Mouse (Mus musculus): Measurements from ENCODE around the gene Gstm2. TPM values are rescaled to one million over a fixed set of nuclear protein-coding genes. Genes with fewer than 3 reads are reported as not detected.

Gene Gstm2
- not detected in 2 replicates for polyA plus RNA-seq (2012)

GRCm38 (mm10) chr3:107986041-107986562 lies at the start of gene Gstm2:
TSS of gene Gstm2 (minus strand) at chr3:107986453.
- TF ChIP-seq GATA1 (IDR thresholded peaks at IDR 0.05; ENCODE audit: low read length) = no peak

GRCm38 (mm10) chr3:108033156-108033555 lies 46.9 kb upstream of the Gstm2 start:
- no peak for TF ChIP-seq GATA1 (IDR thresholded peaks at IDR 0.05; ENCODE audit: low read length)

- TF ChIP-seq GATA1 (IDR thresholded peaks at IDR 0.05; ENCODE audit: low read length) = no peak
Measured at GRCm38 (mm10) chr3:108032113-108032512, 45.9 kb upstream of the Gstm2 start.

- TF ChIP-seq GATA1 (IDR thresholded peaks at IDR 0.05; ENCODE audit: low read length) = no peak
Measured at GRCm38 (mm10) chr3:108028641-108029365, 42.5 kb upstream of the Gstm2 start.

GRCm38 (mm10) chr3:108026597-108026996 lies 40.3 kb upstream of the Gstm2 start:
- no peak for TF ChIP-seq GATA1 (IDR thresholded peaks at IDR 0.05; ENCODE audit: low read length)

- TF ChIP-seq GATA1 (IDR thresholded peaks at IDR 0.05; ENCODE audit: low read length) = no peak
Measured at GRCm38 (mm10) chr3:108026049-108026448, 39.8 kb upstream of the Gstm2 start.

- TF ChIP-seq GATA1 (IDR thresholded peaks at IDR 0.05; ENCODE audit: low read length) = no peak
Measured at GRCm38 (mm10) chr3:108025318-108025717, 39.1 kb upstream of the Gstm2 start.

GRCm38 (mm10) chr3:108022650-108023049 lies 36.4 kb upstream of the Gstm2 start:
- TF ChIP-seq GATA1 (IDR thresholded peaks at IDR 0.05; ENCODE audit: low read length) = no peak

GRCm38 (mm10) chr3:108018190-108018820 lies 32.1 kb upstream of the Gstm2 start:
- TF ChIP-seq GATA1 (IDR thresholded peaks at IDR 0.05; ENCODE audit: low read length) = no peak

- no peak for TF ChIP-seq GATA1 (IDR thresholded peaks at IDR 0.05; ENCODE audit: low read length)
Measured at GRCm38 (mm10) chr3:108017473-108018189, 31.4 kb upstream of the Gstm2 start, which contains the start of gene Gstm1. TSS of gene Gstm1 (minus strand) at chr3:108017973.

- no peak for TF ChIP-seq GATA1 (IDR thresholded peaks at IDR 0.05; ENCODE audit: low read length)
Measured at GRCm38 (mm10) chr3:108014974-108015346, 28.7 kb upstream of the Gstm2 start.

- TF ChIP-seq GATA1 (IDR thresholded peaks at IDR 0.05; ENCODE audit: low read length) = no peak
Measured at GRCm38 (mm10) chr3:108014098-108014973, 28.1 kb upstream of the Gstm2 start.

GRCm38 (mm10) chr3:108013331-108013871 lies 27.1 kb upstream of the Gstm2 start:
- TF ChIP-seq GATA1 (IDR thresholded peaks at IDR 0.05; ENCODE audit: low read length) = no peak

- no peak for TF ChIP-seq GATA1 (IDR thresholded peaks at IDR 0.05; ENCODE audit: low read length)
Measured at GRCm38 (mm10) chr3:108011558-108011957, 25.3 kb upstream of the Gstm2 start.

GRCm38 (mm10) chr3:108010286-108010685 lies 24.0 kb upstream of the Gstm2 start:
- TF ChIP-seq GATA1 (IDR thresholded peaks at IDR 0.05; ENCODE audit: low read length) = no peak

All from G1E-ER4 (cell line).